Mouse (Mus musculus) kidney, postnatal 36 days (tissue): Measurements from ENCODE around the gene Gm2888.
"Not testable (repeated sequence)": the region's sequence is repeated elsewhere in the genome, so short reads cannot be mapped to it uniquely, and the experiment has no call there.

Source experiments
- DNase-seq, 2 experiments: peaks; one replicate each; pipeline ENCODE4 v3.0.0; 2021 to 2022; ENCODE audit warnings: mixed read lengths in 2 of 2

Gm2888 gene

DNA sequence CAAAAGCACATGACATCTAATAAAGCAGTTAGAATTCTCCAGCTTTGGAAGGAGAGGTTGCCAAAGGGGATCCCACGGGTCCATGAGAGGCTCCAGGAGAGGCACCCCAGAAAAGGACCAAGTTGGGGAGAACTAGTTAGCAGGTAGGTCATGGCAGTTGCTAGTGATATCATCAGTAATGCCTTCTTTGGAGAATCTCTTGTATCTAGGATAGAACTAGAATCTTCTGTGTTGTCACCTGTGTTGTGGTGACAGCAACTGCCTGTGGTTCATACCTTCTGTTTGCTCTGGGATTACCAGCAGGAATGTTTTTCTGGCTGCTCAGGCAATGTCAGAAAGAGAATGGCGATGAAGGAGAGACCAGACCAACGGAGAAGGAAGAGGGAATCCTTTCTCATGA is at the start of gene Gm2888:
Gm2888 (plus strand) TSS at position 301 of the 400 bp plus-strand sequence.
- not testable (repeated sequence) for DNase-seq

DNA sequence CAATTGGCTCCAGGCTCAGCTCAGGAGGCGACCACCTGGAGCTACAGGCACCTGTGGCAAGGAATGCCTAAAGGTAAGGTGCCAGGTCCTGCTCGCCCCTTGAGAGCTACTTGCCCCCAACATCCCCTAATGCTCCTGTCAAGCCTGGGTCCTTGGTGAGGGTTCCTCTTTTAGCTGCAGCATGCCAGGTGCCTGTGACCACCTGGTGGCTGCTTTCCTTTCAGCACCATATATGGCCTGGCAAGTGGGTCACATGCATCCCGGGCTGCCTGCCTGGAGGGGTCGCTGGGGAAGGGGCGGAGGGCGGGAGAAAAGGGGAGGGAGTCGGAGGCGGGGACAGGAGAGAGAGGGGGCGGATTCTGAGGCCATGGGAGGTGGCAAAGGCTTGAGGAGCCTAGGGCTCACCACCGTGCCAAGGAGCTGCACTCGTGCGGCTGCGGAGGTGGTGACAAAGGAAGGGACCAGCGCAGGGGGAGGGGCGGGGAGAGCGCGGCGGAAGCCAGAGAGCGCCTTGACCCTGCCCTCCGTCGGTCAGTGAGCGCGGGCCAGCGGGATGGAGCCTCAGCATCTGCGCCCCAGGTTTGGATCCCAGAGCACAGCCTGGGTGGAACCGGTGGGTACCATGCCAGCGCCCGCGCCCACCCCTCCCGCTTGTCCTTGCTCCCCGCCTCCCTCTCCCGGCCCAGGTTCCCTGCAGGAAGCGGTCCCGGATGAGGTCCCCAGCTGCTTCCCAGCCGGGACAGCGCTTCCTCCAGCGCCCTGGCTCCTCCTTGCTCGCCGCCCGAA is 19.1 kb downstream of the Gm2888 start, which contains the start of gene Gm2897:
Gm2897 (plus strand) TSS at position 559 of the 786 bp plus-strand sequence.
- peak; percentile 1 to 18 for DNase-seq

DNA sequence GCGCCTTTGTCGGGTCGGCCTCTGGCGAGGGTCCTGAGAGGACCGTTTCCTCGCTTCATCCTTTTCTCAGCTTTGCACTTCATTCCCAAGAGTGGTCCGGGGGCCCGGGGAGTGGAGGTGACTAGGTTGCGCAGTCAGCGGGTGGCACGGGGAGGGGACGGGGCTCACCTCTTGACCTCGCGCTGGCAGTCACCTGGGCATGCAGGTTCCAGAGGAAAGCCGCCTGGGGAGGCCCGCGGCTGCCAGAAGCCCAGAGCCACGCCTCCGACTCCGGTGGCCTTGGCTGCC is 19.7 kb downstream of the Gm2888 start:
- peak; percentile 26 to 52 for DNase-seq

DNA sequence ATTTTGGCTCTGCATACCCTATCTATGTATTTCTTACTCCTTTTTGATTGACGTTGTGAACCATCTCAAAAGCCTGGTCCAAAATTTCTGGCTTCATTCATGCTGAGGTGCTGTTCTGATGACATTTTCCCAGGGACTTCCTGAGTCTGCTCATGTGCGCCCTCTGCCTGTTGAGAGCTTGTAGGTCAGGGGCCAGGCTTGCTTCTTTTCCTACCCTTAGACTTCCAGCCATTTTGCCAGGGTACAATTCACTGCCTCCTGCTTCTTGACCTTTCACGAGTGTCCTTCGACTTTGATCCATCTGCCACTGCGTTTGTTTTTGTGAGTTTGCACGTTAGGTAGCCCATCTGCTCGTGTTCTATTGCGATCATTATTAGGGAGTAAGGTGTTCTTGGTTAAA is 20.3 kb downstream of the Gm2888 start:
- DNase-seq = peak in 1 of 2 experiments; percentile 4
